Mouse (Mus musculus) heart, adult 2 months (tissue): ENCODE results near the gene Tbrg4. TPM values are rescaled to one million over a fixed set of nuclear protein-coding genes. Genes with fewer than 3 reads are reported as not detected.

Experiments used
- DNase-seq, 2 experiments: peaks; one replicate each; pipeline ENCODE4 v3.0.0; 2021
- H3K27ac ChIP-seq: fragments of 200-600 bp; 2 replicates; pipeline ENCODE4 v1.8.1; 2022
- H3K27me3 ChIP-seq: fragments of 200-500 bp; 2 replicates; pipeline ENCODE4 v1.6.1; 2012; ENCODE audit warnings: mild to moderate bottlenecking, low read length, inconsistent platforms, mixed read lengths; ENCODE audit not compliant: control insufficient read depth, insufficient read depth
- H3K36me3 ChIP-seq: fragments of 200-500 bp; 2 replicates; pipeline ENCODE4 v1.6.1; 2012; ENCODE audit warnings: low read length, inconsistent platforms; ENCODE audit not compliant: control insufficient read depth, insufficient read depth
- H3K4me1 ChIP-seq: fragments of 200-500 bp; 2 replicates; pipeline ENCODE4 v1.6.1; 2011; ENCODE audit warnings: low read length; ENCODE audit not compliant: control insufficient read depth, insufficient read depth
- H3K4me3 ChIP-seq: fragments of 200-600 bp; 2 replicates; pipeline ENCODE4 v1.8.1; 2022
- H3K79me2 ChIP-seq: fragments of 200-500 bp; replicated peaks from 2 replicates; pipeline ENCODE4 v1.6.1; 2012; ENCODE audit warnings: mild to moderate bottlenecking, inconsistent platforms, low read length, moderate library complexity, mixed read lengths; ENCODE audit not compliant: control insufficient read depth, insufficient read depth
- H3K9ac ChIP-seq: fragments of 200-500 bp; 2 replicates; pipeline ENCODE4 v1.6.1; 2012; ENCODE audit warnings: low read depth, mild to moderate bottlenecking, control low read depth, inconsistent platforms, low read length, mixed read lengths
- CTCF ChIP-seq: fragments of 200-600 bp; IDR thresholded peaks from 2 replicates; pipeline ENCODE4 v1.8.1; 2022; ENCODE audit warnings: antibody characterized with exemption, mild to moderate bottlenecking, moderate library complexity
- EP300 ChIP-seq: fragments of 200-500 bp; IDR thresholded peaks from 2 replicates; pipeline ENCODE4 v1.6.1; 2011; ENCODE audit warnings: low read depth, low read length, control low read depth; ENCODE audit not compliant: insufficient read depth
- POLR2A ChIP-seq: fragments of 200-500 bp; IDR thresholded peaks from 2 replicates; pipeline ENCODE4 v1.6.1; 2011; ENCODE audit warnings: mild to moderate bottlenecking, low read depth, low read length, control low read depth; ENCODE audit not compliant: insufficient read depth
- WGBS: fragments of 180-500 bp; shearing (Covaris S2); methylation state at CpG from one replicate; pipeline ENCODE4 v1.1.7; 2018; 5-methylcytosine and 5-hydroxymethylcytosine counted together
- intact Hi-C: fragments of 180-260 bp; cut with DNase I; formaldehyde crosslinking; loops from one replicate; pipeline ENCODE4 v1.15.1; 2025
- polyA plus RNA-seq: library from polyadenylated mRNA; depleted of rRNA; stranded (reverse); fragments of >200 nt; gene quantifications from 2 replicates; pipeline ENCODE4 v1.2.3, GENCODE M21; 2012
- total RNA-seq, 2 experiments: library from RNA; stranded (reverse); gene quantifications; 2 replicates each; pipeline ENCODE4 v1.2.3; 2021

Gene Tbrg4
- total and polyA plus RNA-seq, 3 experiments, result 85.1 to 110 (median 95.8) TPM

DNA sequence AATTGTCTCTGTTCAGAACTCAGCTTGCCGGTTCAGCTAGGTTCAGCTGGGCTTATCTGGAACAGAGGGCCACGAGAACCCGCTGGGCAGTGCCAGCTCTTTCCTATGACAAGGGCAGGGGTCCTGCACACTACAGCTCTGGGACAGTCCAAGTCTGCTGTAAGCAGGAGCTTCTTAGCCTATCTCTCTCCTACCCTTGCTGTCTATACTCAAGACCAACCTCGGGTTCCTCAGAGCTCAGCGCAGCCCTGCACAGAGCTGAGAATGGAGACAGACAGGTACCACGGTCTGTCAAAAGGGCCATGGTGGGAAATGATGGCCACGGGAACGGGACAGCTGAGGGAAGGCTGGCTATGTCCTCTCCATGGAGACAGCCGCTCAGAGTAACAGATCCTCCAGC, 22.6 kb downstream of the Tbrg4 start:
- Histone ChIP-seq H3K4me1 (peaks cover 2% of the 10 kb centered on the region; the same call in 1 of the 2 replicates), H3K27me3 (no peaks in the 10 kb centered on the region), H3K27ac (no peak overlapping the region), H3K4me3 (no peak overlapping the region), H3K79me2 (no peaks in the 10 kb centered on the region), H3K9ac (no peak overlapping the region), H3K36me3 (no peaks in the 10 kb centered on the region)
- DNase-seq, result no peak
- TF ChIP-seq CTCF, result no peak
- no peak for TF ChIP-seq EP300
- TF ChIP-seq POLR2A, result no peak
- intact Hi-C loops, result no loop called here
- WGBS, result 64% methylated on average over 9 of the region's 9 CpGs

DNA sequence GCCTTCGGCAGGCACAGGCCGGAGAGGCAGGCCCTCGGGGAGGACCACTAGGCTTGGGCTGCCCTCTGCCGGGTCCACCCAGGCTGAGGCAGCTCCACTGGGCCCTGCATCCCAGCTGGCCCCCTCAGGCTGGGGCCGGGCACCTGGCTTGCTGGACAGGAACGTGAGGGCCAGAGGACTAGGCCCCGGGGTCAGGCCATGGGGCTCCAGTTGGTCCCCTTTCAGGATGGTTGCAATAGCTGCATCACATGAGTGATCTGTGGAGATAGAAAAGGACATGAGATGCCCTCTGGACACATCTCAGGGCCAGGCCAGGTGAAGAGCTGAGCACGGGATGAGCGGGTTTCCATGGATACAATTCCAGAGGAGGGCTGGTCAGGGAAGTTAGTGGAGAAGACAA, 23.2 kb downstream of the Tbrg4 start:
- intact Hi-C loops, result no loop called here
- Histone ChIP-seq H3K36me3 (no peaks in the 10 kb centered on the region), H3K4me3 (no peak overlapping the region), H3K27me3 (no peaks in the 10 kb centered on the region), H3K9ac (no peak overlapping the region), H3K27ac (no peak overlapping the region), H3K79me2 (no peaks in the 10 kb centered on the region), H3K4me1 (peaks cover 2% of the 10 kb centered on the region; the same call in 1 of the 2 replicates)
- TF ChIP-seq CTCF, result no peak
- no peak for DNase-seq
- 82% methylated on average over 9 of the region's 9 CpGs for WGBS

GRCm38 (mm10) chr11:6601649-6602480, 24.0 kb downstream of the Tbrg4 start:
- Histone ChIP-seq H3K9ac (no peak overlapping the region), H3K4me3 (no peak overlapping the region), H3K27ac (no peak overlapping the region), H3K36me3 (no peaks in the 10 kb centered on the region), H3K27me3 (no peaks in the 10 kb centered on the region), H3K79me2 (no peaks in the 10 kb centered on the region), H3K4me1 (peaks cover 2% of the 10 kb centered on the region; the same call in 1 of the 2 replicates)
- intact Hi-C loops, result no loop called here
- WGBS, result 52% methylated on average over 20 of the region's 20 CpGs
- no peak for TF ChIP-seq POLR2A
- no peak for TF ChIP-seq EP300
- TF ChIP-seq CTCF, result no peak
- no peak for DNase-seq

DNA sequence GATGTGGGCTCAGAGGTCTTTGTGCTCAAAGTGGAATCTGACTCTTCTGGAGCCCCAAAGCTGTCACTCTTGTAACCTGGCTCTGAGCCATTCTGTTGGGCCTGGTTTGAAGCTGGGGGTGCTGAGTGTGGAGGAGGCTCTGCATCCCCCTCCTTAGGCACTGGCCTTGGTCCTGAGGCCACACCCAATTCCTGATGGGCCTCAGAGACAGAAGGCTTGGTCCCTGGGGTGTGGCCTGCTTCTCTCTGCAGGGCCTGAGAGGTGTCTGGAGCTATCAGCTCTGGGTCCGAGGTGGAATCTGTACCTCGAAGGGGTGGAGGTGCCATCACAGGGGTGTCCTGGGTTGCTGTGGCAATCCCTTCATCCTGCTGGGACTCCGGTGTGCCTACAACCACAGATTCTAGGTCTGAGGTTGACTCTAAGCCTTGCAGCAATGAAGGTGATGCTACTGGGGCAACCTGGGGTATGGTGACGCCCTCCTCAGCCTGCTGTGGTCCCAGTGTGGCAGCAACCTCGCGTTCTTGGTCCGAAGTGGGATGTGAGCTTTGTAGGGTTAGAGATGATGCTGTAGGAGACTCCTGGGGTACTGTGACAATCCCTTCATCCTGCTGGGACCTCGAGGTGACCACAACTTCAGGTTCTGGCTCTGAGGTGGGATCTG, 25.5 kb downstream of the Tbrg4 start:
- no peak for DNase-seq
- Histone ChIP-seq H3K4me3 (no peak overlapping the region), H3K4me1 (peaks cover 2% of the 10 kb centered on the region; the same call in 1 of the 2 replicates), H3K27me3 (no peaks in the 10 kb centered on the region), H3K79me2 (no peaks in the 10 kb centered on the region), H3K9ac (no peak overlapping the region), H3K36me3 (no peaks in the 10 kb centered on the region), H3K27ac (no peak overlapping the region)
- TF ChIP-seq POLR2A (no peak), CTCF (no peak), EP300 (no peak)
- intact Hi-C loops, result no loop called here
- WGBS, result 85% methylated on average over 8 of the region's 8 CpGs

GRCm38 (mm10) chr11:6599831-6600230, 26.0 kb downstream of the Tbrg4 start:
- Histone ChIP-seq H3K9ac (no peak overlapping the region), H3K4me1 (peaks cover 2% of the 10 kb centered on the region; the same call in 1 of the 2 replicates), H3K79me2 (no peaks in the 10 kb centered on the region), H3K4me3 (no peak overlapping the region), H3K27ac (no peak overlapping the region), H3K36me3 (no peaks in the 10 kb centered on the region), H3K27me3 (no peaks in the 10 kb centered on the region)
- intact Hi-C loops, result no loop called here
- 88% methylated on average over 6 of the region's 6 CpGs for WGBS
- DNase-seq, result no peak
- TF ChIP-seq POLR2A, result no peak
- TF ChIP-seq EP300, result no peak
- TF ChIP-seq CTCF, result no peak

GRCm38 (mm10) chr11:6599011-6599681, 26.7 kb downstream of the Tbrg4 start:
- Histone ChIP-seq H3K36me3 (no peaks in the 10 kb centered on the region), H3K79me2 (no peaks in the 10 kb centered on the region), H3K27ac (no peak overlapping the region), H3K4me1 (peaks cover 2% of the 10 kb centered on the region; the same call in 1 of the 2 replicates), H3K4me3 (no peak overlapping the region), H3K27me3 (no peaks in the 10 kb centered on the region), H3K9ac (no peak overlapping the region)
- intact Hi-C loops, result no loop called here
- 49% methylated on average over 27 of the region's 27 CpGs for WGBS
- DNase-seq, result no peak
- no peak for TF ChIP-seq POLR2A
- no peak for TF ChIP-seq EP300
- TF ChIP-seq CTCF, result no peak
